Mouse (Mus musculus) heart, embryonic 10.5 days (tissue): Measurements from ENCODE around the gene Akap8. TPM values are rescaled to one million over a fixed set of nuclear protein-coding genes. Genes with fewer than 3 reads are reported as not detected.
A peak's percentile ranks its signal among the peaks of the same experiment; 100 is the strongest.

Experiments
- DNase-seq: peaks from one replicate; pipeline ENCODE4 v3.0.0-alpha.2; 2017; ENCODE audit warnings: low spot score
- H3K27ac ChIP-seq: fragments of 300-500 bp; sonication (generic); 2 replicates; pipeline ENCODE4 v1.5.1; 2016; ENCODE audit warnings: mild to moderate bottlenecking
- H3K27me3 ChIP-seq: fragments of 300-500 bp; sonication (generic); 2 replicates; pipeline ENCODE4 v1.6.1; 2016; ENCODE audit warnings: mild to moderate bottlenecking; ENCODE audit not compliant: poor library complexity, insufficient read depth, severe bottlenecking
- H3K36me3 ChIP-seq: fragments of 300-500 bp; sonication (generic); 2 replicates; pipeline ENCODE4 v1.6.1; 2016; ENCODE audit warnings: mild to moderate bottlenecking, moderate library complexity
- H3K4me1 ChIP-seq: fragments of 300-500 bp; sonication (generic); 2 replicates; pipeline ENCODE4 v1.6.1; 2016; ENCODE audit warnings: mild to moderate bottlenecking
- H3K4me3 ChIP-seq: fragments of 300-500 bp; sonication (generic); 2 replicates; pipeline ENCODE4 v1.5.1; 2016; ENCODE audit warnings: mild to moderate bottlenecking, moderate library complexity
- H3K9me3 ChIP-seq: fragments of 300-500 bp; sonication (generic); 2 replicates; pipeline ENCODE4 v1.6.1; 2016; ENCODE audit warnings: mild to moderate bottlenecking, moderate library complexity
- whole genome bisulfite sequencing: fragments of 180-500 bp; shearing (Covaris S2); methylation state at CpG from one replicate; pipeline ENCODE4 v1.1.7; 2016; 5-methylcytosine and 5-hydroxymethylcytosine counted together
- polyA plus RNA-seq: library from polyadenylated mRNA; unstranded; fragments of >200 nt; fragmentation: Nextera tagmentation; extraction: Ambion mirVana; gene quantifications from 2 replicates; pipeline ENCODE4 v1.2.1, GENCODE M21; 2016

Gene Akap8
- polyA plus RNA-seq, 1 experiment from 2014 or later = 115 TPM

GRCm38 (mm10) chr17:32275568-32275967, 45.5 kb downstream of the Akap8 start:
- no peaks in the 10 kb centered on the region for H3K27me3 ChIP-seq
- H3K4me3 ChIP-seq = no peak overlapping the region
- no peaks in the 10 kb centered on the region for H3K9me3 ChIP-seq
- DNase-seq = no peak
- no peak overlapping the region for H3K27ac ChIP-seq
- H3K4me1 ChIP-seq = peaks cover 11% of the 10 kb centered on the region; the same call in 1 of the 2 replicates
- 75% methylated on average over 3 of the region's 3 CpGs for WGBS
- H3K36me3 ChIP-seq = no peaks in the 10 kb centered on the region

- no peak overlapping the region for H3K4me3 ChIP-seq
- no peaks in the 10 kb centered on the region for H3K27me3 ChIP-seq
- H3K36me3 ChIP-seq = no peaks in the 10 kb centered on the region; the same call in 1 of the 2 replicates
- no peak overlapping the region for H3K27ac ChIP-seq
- no peak for DNase-seq
- no peaks in the 10 kb centered on the region for H3K9me3 ChIP-seq
- peaks cover 6% of the 10 kb centered on the region; the same call in 1 of the 2 replicates for H3K4me1 ChIP-seq
- WGBS = 92% methylated on average over 7 of the region's 7 CpGs
Observed at GRCm38 (mm10) chr17:32269151-32269550, 51.9 kb downstream of the Akap8 start.

DNA sequence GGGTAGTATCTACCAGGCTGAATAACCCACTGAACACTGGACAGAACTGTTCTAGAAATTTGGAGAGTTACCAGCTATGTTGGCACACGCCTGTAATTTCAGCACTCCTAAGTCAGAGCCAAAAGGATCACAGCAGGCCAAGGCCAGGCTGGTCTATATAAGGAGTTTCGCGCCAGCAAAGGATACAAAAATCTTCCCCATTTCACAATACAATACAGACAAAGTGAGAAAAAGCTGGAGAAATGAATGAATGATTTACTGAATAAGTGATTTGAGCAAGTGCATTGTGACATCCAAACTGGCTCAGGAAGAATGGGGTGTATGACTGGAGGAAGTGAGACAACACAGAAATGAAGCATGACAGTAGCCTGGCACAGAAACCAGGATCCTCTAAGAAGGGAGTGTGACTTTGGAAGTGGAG, 52.5 kb downstream of the Akap8 start:
- no peaks in the 10 kb centered on the region; the same call in 1 of the 2 replicates for H3K36me3 ChIP-seq
- H3K27ac ChIP-seq = no peak overlapping the region
- 93% methylated on average over 3 of the region's 3 CpGs for WGBS
- H3K4me3 ChIP-seq = no peak overlapping the region
- no peak for DNase-seq
- H3K27me3 ChIP-seq = no peaks in the 10 kb centered on the region
- no peaks in the 10 kb centered on the region for H3K9me3 ChIP-seq
- H3K4me1 ChIP-seq = peaks cover 6% of the 10 kb centered on the region; the same call in 1 of the 2 replicates

DNA sequence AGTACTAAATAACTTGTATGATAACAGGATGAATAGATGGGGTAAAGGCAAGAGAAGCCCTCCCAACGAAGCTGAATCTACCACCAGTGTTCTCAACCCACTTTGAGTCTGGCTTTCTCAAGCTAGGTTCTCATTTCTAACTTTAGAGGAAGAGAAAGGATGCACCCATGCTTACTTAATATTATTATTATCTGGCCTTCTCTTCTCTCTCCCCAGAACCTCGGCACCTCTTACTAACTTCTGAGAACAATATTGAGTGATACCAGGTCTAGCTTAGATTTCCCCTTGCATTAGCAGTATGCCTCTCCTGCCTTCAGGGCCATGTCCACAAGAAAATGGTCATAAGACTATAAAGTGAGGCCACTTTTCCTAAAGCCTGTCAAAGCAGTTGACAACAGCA, 52.9 kb downstream of the Akap8 start:
- no peaks in the 10 kb centered on the region for H3K9me3 ChIP-seq
- H3K36me3 ChIP-seq = no peaks in the 10 kb centered on the region; the same call in 1 of the 2 replicates
- 72% methylated on average over 2 of the region's 2 CpGs for WGBS
- H3K4me1 ChIP-seq = peaks cover 6% of the 10 kb centered on the region; the same call in 1 of the 2 replicates
- DNase-seq = no peak
- no peak overlapping the region for H3K4me3 ChIP-seq
- no peaks in the 10 kb centered on the region for H3K27me3 ChIP-seq
- H3K27ac ChIP-seq = no peak overlapping the region

DNA sequence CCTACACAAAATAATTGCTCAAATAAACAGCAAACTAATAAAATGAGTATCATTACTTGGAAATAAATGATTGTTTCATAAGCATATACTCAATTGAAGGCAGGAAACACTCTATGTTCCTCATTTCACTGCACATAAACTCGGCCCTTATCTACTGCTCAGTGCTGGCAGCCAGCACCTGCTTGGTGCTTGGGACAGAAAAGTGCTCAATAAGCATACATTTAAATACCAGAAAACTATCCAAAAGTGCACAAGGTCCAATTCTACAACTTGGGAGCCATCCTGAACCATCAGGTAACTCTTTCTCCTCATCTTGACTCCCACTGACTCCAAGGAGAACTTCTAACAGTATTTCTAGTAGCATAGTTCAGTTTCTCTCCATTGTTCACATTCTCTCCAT, 53.4 kb downstream of the Akap8 start:
- no peak for DNase-seq
- H3K27me3 ChIP-seq = no peaks in the 10 kb centered on the region
- no peak overlapping the region for H3K4me3 ChIP-seq
- H3K4me1 ChIP-seq = peaks cover 6% of the 10 kb centered on the region; the same call in 1 of the 2 replicates
- no peaks in the 10 kb centered on the region for H3K9me3 ChIP-seq
- no peak overlapping the region for H3K27ac ChIP-seq
- H3K36me3 ChIP-seq = no peaks in the 10 kb centered on the region; the same call in 1 of the 2 replicates
- 80% methylated on average over 1 of the region's 1 CpGs for WGBS

- H3K4me1 ChIP-seq = peaks cover 3% of the 10 kb centered on the region
Observed at GRCm38 (mm10) chr17:32263672-32264071, 57.4 kb downstream of the Akap8 start.

GRCm38 (mm10) chr17:32262831-32263559, 58.0 kb downstream of the Akap8 start:
- H3K4me1 ChIP-seq = peaks cover 10% of the 10 kb centered on the region
- WGBS = 95% methylated on average over 8 of the region's 8 CpGs
- H3K4me3 ChIP-seq = no peak overlapping the region
- no peaks in the 10 kb centered on the region for H3K9me3 ChIP-seq
- H3K27me3 ChIP-seq = no peaks in the 10 kb centered on the region
- no peak for DNase-seq
- H3K36me3 ChIP-seq = no peaks in the 10 kb centered on the region
- H3K27ac ChIP-seq = no peak overlapping the region

More at GRCm38 (mm10) chr17:32263672-32264071, 57.4 kb downstream of the Akap8 start:
- no peak for DNase-seq
- WGBS = 97% methylated on average over 2 of the region's 2 CpGs
- H3K27me3 ChIP-seq = no peaks in the 10 kb centered on the region
- no peak overlapping the region for H3K4me3 ChIP-seq
- H3K36me3 ChIP-seq = no peaks in the 10 kb centered on the region
- H3K27ac ChIP-seq = no peak overlapping the region
- no peaks in the 10 kb centered on the region for H3K9me3 ChIP-seq

DNA sequence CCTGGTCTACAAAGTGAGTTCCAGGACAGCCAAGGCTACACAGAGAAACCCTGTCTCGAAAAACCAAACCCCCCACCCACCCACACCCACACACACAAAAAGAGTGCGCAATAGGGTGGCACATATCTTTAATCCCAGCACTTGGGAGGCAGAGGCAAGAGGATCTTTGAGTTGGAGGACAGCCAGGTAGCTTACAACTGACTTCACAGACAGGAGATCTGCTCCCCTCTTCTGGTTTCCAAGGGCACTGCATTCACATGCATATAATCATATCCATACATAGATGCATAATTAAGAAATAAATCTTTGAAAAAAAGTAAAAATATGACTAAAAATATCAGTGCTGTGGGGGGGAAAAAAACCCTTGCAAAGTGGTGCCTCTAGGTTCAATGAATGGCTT, 62.2 kb downstream of the Akap8 start:
- Histone ChIP-seq H3K4me1 (peaks cover 25% of the 10 kb centered on the region), H3K4me3 (no peak overlapping the region), H3K36me3 (no peaks in the 10 kb centered on the region), H3K27me3 (no peaks in the 10 kb centered on the region), H3K9me3 (no peaks in the 10 kb centered on the region), H3K27ac (no peak overlapping the region)
- DNase-seq = no peak
- WGBS = 93% methylated on average over 2 of the region's 2 CpGs

DNA sequence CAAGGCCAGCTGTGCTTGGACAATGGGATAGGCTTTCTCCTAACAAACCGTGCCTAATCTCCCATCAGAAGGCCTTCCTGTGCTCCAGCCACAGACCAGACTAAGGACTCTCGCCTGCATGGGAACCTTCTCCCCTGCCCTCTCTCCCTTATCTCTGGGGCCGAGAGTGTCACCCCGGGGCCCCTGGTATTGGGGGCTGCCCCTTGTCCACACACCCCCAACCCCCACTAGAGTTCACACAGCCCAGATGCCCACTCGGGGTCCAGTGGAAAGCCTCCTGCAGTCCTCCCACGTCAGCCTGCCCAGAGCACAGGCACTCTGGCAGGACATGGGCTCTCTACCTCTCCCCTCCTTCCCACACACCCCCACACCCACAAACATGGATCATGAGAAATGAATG, 63.1 kb downstream of the Akap8 start:
- Histone ChIP-seq H3K27me3 (no peaks in the 10 kb centered on the region), H3K4me1 (peaks cover 28% of the 10 kb centered on the region), H3K27ac (peak overlapping the region; percentile 79), H3K9me3 (no peaks in the 10 kb centered on the region), H3K36me3 (peaks cover 5% of the 10 kb centered on the region), H3K4me3 (peak overlapping the region; percentile 24)
- 18% methylated on average over 6 of the region's 6 CpGs for WGBS
- DNase-seq = no peak

GRCm38 (mm10) chr17:32257452-32257851, 63.6 kb downstream of the Akap8 start:
- Histone ChIP-seq H3K27ac (peak overlapping the region; percentile 79), H3K4me1 (peaks cover 28% of the 10 kb centered on the region)

GRCm38 (mm10) chr17:32256896-32257295, 64.1 kb downstream of the Akap8 start:
- H3K4me3 ChIP-seq = no peak overlapping the region
- DNase-seq = no peak
- H3K36me3 ChIP-seq = peaks cover 10% of the 10 kb centered on the region
- H3K4me1 ChIP-seq = peaks cover 28% of the 10 kb centered on the region
- H3K27me3 ChIP-seq = no peaks in the 10 kb centered on the region
- H3K9me3 ChIP-seq = no peaks in the 10 kb centered on the region
- 86% methylated on average over 2 of the region's 2 CpGs for WGBS
- H3K27ac ChIP-seq = peak overlapping the region; percentile 79; the same call in 1 of the 2 replicates

More at GRCm38 (mm10) chr17:32257452-32257851, 63.6 kb downstream of the Akap8 start:
- Histone ChIP-seq H3K27me3 (no peaks in the 10 kb centered on the region), H3K36me3 (peaks cover 8% of the 10 kb centered on the region), H3K4me3 (peak overlapping the region; percentile 24), H3K9me3 (no peaks in the 10 kb centered on the region)
- DNase-seq = no peak
- 61% methylated on average over 2 of the region's 2 CpGs for WGBS
